Mouse (Mus musculus) lung, embryonic 14.5 days (tissue): ENCODE results near the gene Padi2. TPM values are rescaled to one million over a fixed set of nuclear protein-coding genes. Genes with fewer than 3 reads are reported as not detected.
A peak's percentile ranks its signal among the peaks of the same experiment; 100 is the strongest.

Source experiments
- ATAC-seq: fragments of 200-750 bp; cut with Nextera tagmentation; 2 replicates; pipeline ENCODE4 v1.8.0; 2017; ENCODE audit warnings: mild to moderate bottlenecking, moderate TSS enrichment, moderate library complexity; ENCODE audit not compliant: insufficient read depth
- DNase-seq: peaks from one replicate; pipeline ENCODE4 v3.0.0-alpha.2; 2015
- H3K27ac ChIP-seq: fragments of 300-500 bp; sonication (generic); 2 replicates; pipeline ENCODE4 v1.5.1; 2014; ENCODE audit warnings: low read depth, mild to moderate bottlenecking, moderate library complexity
- H3K27me3 ChIP-seq: fragments of 300-500 bp; sonication (generic); 2 replicates; pipeline ENCODE4 v1.6.1; 2014; ENCODE audit warnings: low read length, control low read depth; ENCODE audit not compliant: insufficient read depth
- H3K36me3 ChIP-seq: fragments of 300-500 bp; sonication (generic); 2 replicates; pipeline ENCODE4 v1.6.1; 2014; ENCODE audit warnings: control low read depth; ENCODE audit not compliant: insufficient read depth
- H3K4me1 ChIP-seq: fragments of 300-500 bp; sonication (generic); 2 replicates; pipeline ENCODE4 v1.6.1; 2014; ENCODE audit warnings: antibody characterized with exemption, control low read depth; ENCODE audit not compliant: insufficient read depth
- H3K4me2 ChIP-seq: fragments of 300-500 bp; sonication (generic); 2 replicates; pipeline ENCODE4 v1.6.1; 2014; ENCODE audit warnings: mild to moderate bottlenecking
- H3K4me3 ChIP-seq: fragments of 300-500 bp; sonication (generic); 2 replicates; pipeline ENCODE4 v1.5.1; 2014; ENCODE audit warnings: low read depth, low read length
- H3K9ac ChIP-seq: fragments of 300-500 bp; sonication (generic); 2 replicates; pipeline ENCODE4 v1.6.1; 2014
- H3K9me3 ChIP-seq: fragments of 300-500 bp; sonication (generic); 2 replicates; pipeline ENCODE4 v1.6.1; 2016; ENCODE audit warnings: low read depth, low read length, control low read depth
- CTCF ChIP-seq: IDR thresholded peaks from 2 replicates; pipeline ENCODE4 v1.5.1; 2016; ENCODE audit warnings: antibody characterized with exemption, low read depth
- WGBS: fragments of 180-500 bp; shearing (Covaris S2); extraction: QIAGEN DNeasy Blood & Tissue Kit; methylation state at CpG from one replicate; pipeline ENCODE4 v1.1.7; 2014; 5-methylcytosine and 5-hydroxymethylcytosine counted together
- polyA plus RNA-seq: library from polyadenylated mRNA; unstranded; fragments of >200 nt; fragmentation: Nextera tagmentation; extraction: Ambion mirVana; gene quantifications from 2 replicates; pipeline ENCODE4 v1.2.1, GENCODE M21; 2014

Padi2 gene
- polyA plus RNA-seq, 1 experiment from 2014 or later = 1.8 TPM

DNA sequence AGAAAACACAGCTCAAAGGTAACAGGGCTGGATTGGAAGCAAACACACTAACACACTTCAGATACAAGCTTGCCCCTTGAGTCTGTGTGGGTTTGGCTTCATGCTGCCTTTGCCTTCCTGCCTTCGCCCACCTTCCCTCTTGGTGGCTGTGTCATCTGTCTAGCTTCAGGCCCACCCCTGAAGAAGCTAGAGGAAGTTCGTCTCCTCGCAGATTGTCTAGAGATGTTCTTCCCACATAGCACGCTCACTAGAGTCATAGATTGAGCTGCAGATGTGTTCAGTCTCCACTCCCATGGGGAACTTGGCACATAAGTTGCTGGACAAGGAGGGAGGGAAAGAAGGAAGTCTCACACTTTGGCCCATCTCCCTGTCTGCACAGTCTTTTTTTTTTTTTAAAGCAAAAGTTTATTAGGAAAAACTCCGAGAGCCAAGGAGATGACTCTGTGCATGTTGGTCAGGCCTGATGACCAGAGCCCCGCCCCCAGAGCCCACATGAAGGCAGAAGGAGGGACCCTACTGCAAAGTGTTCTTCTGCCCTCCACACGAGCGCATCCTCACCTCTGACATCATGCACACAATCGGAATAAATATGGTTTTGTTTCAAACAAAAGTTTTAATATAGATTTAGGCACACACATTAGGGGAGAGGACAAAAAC is 57.9 kb downstream of the Padi2 start:
- WGBS = 76% methylated on average over 9 of the region's 9 CpGs
- Histone ChIP-seq H3K36me3 (peaks cover 23% of the 10 kb centered on the region), H3K27ac (peak overlapping the region; percentile 54; the same call in 1 of the 2 replicates), H3K4me1 (peaks cover 8% of the 10 kb centered on the region), H3K9me3 (no peaks in the 10 kb centered on the region), H3K9ac (no peak overlapping the region; the same call in 1 of the 2 replicates), H3K4me3 (no peak overlapping the region), H3K27me3 (no peaks in the 10 kb centered on the region), H3K4me2 (no peak overlapping the region)
- no peak for TF ChIP-seq CTCF
- ATAC-seq = no peak
- DNase-seq = no peak

DNA sequence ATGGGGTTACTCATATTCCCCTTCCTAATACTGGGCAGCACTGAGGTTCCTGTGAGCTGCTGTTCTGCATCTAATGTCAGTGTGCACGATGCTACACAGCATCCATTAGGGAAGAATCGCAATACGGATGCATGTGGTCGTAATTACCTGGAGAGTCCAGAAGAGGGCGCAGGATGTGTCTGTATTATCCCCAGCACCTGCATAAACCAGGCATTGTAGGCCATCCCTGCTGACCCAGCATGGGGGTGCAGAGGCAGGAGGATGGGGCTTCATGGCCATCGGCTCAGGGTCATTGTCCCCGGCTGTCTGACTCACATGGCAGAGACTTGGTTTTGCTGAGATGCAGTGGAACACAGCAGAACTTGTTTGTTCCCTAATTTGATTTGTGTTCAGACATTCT is 58.5 kb downstream of the Padi2 start:
- WGBS = 20% methylated on average over 7 of the region's 7 CpGs
- H3K36me3 ChIP-seq = peaks cover 27% of the 10 kb centered on the region
- no peak overlapping the region for H3K4me3 ChIP-seq
- H3K9ac ChIP-seq = no peak overlapping the region
- no peaks in the 10 kb centered on the region for H3K27me3 ChIP-seq
- no peak overlapping the region for H3K4me2 ChIP-seq
- H3K9me3 ChIP-seq = no peaks in the 10 kb centered on the region
- peak; percentile 92 for TF ChIP-seq CTCF
- DNase-seq (peak; percentile 88), ATAC-seq (no peak)
- peaks cover 8% of the 10 kb centered on the region for H3K4me1 ChIP-seq
- H3K27ac ChIP-seq = no peak overlapping the region

DNA sequence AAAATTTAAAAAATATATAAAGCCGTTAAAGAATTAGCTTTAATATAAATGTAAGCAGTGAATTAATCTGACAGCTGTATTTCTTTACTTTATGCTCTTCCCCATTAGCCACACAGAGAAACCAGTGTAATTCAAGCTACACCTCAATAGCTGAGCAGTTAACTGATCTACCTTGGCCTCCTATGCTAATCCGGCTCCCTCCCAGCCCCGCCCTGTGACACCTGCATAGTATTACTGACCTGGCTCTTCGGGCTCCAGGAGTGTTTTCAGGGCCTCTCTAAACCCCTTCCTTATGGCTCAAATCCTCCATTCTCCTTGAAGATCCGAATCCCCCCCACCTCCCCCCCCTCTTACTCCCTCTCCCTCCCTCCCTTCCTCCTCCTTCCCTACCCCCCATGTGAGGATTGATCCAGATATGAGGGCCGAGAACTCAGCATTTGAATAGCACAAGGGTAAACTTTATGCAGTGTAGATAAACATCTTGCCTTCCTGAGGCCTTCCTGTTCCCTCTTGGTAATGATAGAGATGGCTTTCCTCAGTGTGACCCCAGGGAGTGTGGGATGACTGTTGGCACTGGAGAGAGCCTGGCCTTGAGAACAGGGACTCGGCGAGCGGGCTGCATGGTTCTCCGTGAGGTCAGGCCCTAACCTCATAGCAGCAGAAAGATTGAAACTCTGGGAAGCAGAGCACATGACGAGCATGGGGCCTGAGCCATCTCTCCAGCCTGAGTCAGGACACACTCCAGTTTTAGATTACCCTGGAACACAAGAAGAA is 61.4 kb downstream of the Padi2 start:
- H3K36me3 ChIP-seq = peaks cover 53% of the 10 kb centered on the region
- no peak for TF ChIP-seq CTCF
- ATAC-seq = no peak

DNA sequence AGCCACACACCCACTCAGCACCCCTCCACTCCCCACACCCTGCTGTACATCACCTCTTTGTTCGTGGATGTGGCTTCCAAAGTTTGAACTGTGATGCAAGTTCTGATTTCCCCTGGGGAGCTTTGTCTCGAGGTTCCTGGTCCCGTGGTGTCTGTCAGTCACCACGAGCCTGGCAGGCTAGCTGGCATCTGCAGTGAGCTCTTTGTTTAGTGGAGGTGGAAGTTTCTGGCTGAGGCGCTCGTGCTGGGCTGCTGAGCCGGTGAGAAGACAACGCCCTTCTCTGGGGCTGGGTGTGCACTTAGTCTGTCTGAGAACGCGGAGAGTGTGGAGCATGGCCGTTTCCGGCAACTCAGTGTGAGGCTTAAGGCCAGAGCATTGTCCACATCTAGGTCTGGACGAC is 65.5 kb downstream of the Padi2 start:
- Histone ChIP-seq H3K4me2 (no peak overlapping the region), H3K27me3 (no peaks in the 10 kb centered on the region), H3K4me1 (no peaks in the 10 kb centered on the region), H3K9me3 (no peaks in the 10 kb centered on the region), H3K4me3 (no peak overlapping the region), H3K36me3 (peaks cover 82% of the 10 kb centered on the region), H3K27ac (no peak overlapping the region), H3K9ac (no peak overlapping the region)
- DNase-seq (no peak), ATAC-seq (no peak)
- 83% methylated on average over 13 of the region's 13 CpGs for WGBS
- TF ChIP-seq CTCF = no peak

More for the DNA sequence above, 61.4 kb downstream of the Padi2 start:
- Histone ChIP-seq H3K27ac (no peak overlapping the region), H3K9ac (no peak overlapping the region), H3K4me3 (no peak overlapping the region), H3K9me3 (no peaks in the 10 kb centered on the region), H3K4me2 (no peak overlapping the region), H3K27me3 (no peaks in the 10 kb centered on the region), H3K4me1 (peaks cover under 1% of the 10 kb centered on the region; the same call in 1 of the 2 replicates)
- no peak for DNase-seq
- 77% methylated on average over 11 of the region's 11 CpGs for WGBS

GRCm38 (mm10) chr4:140974408-140974807 is 68.3 kb downstream of the Padi2 start:
- H3K4me1 ChIP-seq = no peaks in the 10 kb centered on the region
- no peak overlapping the region for H3K9ac ChIP-seq
- TF ChIP-seq CTCF = no peak
- no peaks in the 10 kb centered on the region for H3K9me3 ChIP-seq
- peaks cover 88% of the 10 kb centered on the region for H3K36me3 ChIP-seq
- ATAC-seq = no peak
- H3K27me3 ChIP-seq = no peaks in the 10 kb centered on the region
- no peak overlapping the region for H3K27ac ChIP-seq
- WGBS = 94% methylated on average over 6 of the region's 6 CpGs
- H3K4me3 ChIP-seq = no peak overlapping the region
- no peak overlapping the region for H3K4me2 ChIP-seq
- no peak for DNase-seq

DNA sequence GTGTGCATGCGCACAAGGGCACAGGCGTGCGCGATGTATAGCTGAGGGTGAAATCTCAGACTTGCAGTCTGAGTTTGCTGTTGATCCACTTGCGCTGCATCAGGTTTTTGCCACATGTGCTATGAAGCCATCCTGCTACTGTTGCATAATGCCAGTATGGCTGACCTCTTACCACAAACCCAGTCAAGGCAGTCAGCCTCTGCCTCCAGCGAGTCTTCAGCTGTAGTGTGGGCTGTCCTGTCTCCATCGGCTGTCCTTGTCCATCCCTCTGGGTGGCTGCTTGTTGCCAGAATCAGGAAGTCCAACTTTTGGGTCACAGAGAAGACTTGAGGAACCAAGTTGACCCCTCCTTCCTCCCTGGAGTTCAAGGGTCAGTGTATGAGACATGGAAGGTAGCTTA is 69.2 kb downstream of the Padi2 start:
- Histone ChIP-seq H3K4me3 (no peak overlapping the region), H3K9ac (no peak overlapping the region), H3K4me1 (no peaks in the 10 kb centered on the region), H3K36me3 (peaks cover 87% of the 10 kb centered on the region), H3K4me2 (no peak overlapping the region), H3K9me3 (no peaks in the 10 kb centered on the region), H3K27me3 (no peaks in the 10 kb centered on the region), H3K27ac (no peak overlapping the region)
- ATAC-seq (no peak), DNase-seq (no peak)
- no peak for TF ChIP-seq CTCF
- 95% methylated on average over 7 of the region's 7 CpGs for WGBS

- DNase-seq (no peak), ATAC-seq (no peak)
- no peak overlapping the region for H3K4me2 ChIP-seq
- WGBS = 80% methylated on average over 10 of the region's 10 CpGs
- no peaks in the 10 kb centered on the region for H3K9me3 ChIP-seq
- peaks cover 73% of the 10 kb centered on the region for H3K36me3 ChIP-seq
- H3K27ac ChIP-seq = no peak overlapping the region
- H3K9ac ChIP-seq = no peak overlapping the region
- H3K4me3 ChIP-seq = no peak overlapping the region
- H3K27me3 ChIP-seq = no peaks in the 10 kb centered on the region
- no peaks in the 10 kb centered on the region for H3K4me1 ChIP-seq
- no peak for TF ChIP-seq CTCF
Measured at GRCm38 (mm10) chr4:140977278-140977677, 71.1 kb downstream of the Padi2 start.
